Mouse (Mus musculus): ENCODE measurements at regions not wholly inside any gene's neighbourhood (a gene's known extent, or its start where the extent isn't known, plus 50 kb on each side); places are given as distances from the start of the nearest gene placed in this dataset.

DNA sequence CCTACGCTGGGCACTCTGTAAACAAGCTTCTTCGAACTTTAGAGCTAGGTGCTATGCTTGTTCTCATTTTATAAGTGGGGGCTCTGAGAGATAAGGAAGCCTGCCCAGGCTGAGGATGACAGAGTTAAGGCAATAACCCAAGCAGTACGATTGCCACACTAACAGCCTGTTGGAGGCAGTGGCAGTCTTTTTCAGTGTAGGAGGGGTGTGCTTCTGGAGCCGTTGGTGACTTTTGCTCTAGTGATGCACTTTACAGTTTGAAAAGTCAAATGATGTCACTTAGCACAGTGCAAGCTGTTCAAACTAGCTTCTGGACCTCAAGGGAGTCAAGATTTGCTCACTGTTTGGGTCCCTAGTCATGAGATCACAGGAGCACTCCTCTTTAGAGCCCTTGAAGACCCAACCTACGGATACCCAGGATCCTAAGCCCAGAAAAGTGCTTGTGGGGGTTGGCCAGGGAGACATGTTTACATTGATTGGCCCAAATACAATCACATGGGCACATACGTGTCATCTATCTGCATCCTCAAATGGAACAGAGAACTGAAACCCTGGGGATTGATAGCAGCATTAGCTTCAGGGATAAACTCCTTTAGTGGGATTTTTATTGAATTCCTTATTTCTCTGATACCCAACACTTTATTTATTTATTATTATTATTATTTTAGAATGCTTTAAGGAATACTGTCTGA lies 117.7 kb upstream of the Tbl1xr1 start:
- H3K4me1 ChIP-seq (replicated peaks; ENCODE audit: low read depth, low read length): peaks cover 53% of the 10 kb centered on the region
- H3K4me3 ChIP-seq (replicated peaks; ENCODE audit: low read length): no peak overlapping the region
- no peaks in the 10 kb centered on the region for H3K36me3 ChIP-seq (ENCODE audit: insufficient read depth, low read length)
- H3K27me3 ChIP-seq (ENCODE audit: insufficient read depth, low read length): no peaks in the 10 kb centered on the region
- H3K9me3 ChIP-seq (ENCODE audit: low read length): no peaks in the 10 kb centered on the region
- TF ChIP-seq NANOG (IDR thresholded peaks at IDR 0.05; ENCODE audit: borderline replicate concordance, low read length) (no peak), POU5F1 (IDR thresholded peaks at IDR 0.05; ENCODE audit: borderline replicate concordance, low read length) (no peak)

DNA sequence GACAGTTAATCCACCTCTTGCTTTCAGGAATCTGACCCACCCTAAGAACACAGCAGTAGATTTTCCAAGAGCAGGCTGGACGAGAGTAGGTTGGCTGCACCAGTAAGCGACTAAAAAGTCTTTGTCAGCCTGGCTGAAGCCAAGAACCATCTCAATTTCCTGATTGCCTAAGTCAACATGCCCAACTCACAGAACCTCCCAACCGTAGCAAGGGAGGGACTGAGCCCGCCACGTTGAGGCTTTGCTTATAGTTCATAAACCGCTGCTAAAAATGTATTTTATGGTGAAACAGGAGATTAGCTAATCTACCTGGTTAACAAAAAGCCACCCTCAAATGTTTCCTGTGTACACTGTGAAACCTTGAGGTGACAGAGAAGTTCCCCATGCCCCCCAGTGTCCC lies 115.4 kb upstream of the Tbl1xr1 start:
- Histone ChIP-seq H3K9me3 (ENCODE audit: low read length) (no peaks in the 10 kb centered on the region), H3K4me1 (replicated peaks; ENCODE audit: low read depth, low read length) (peaks cover 62% of the 10 kb centered on the region), H3K36me3 (ENCODE audit: insufficient read depth, low read length) (no peaks in the 10 kb centered on the region), H3K27me3 (ENCODE audit: insufficient read depth, low read length) (no peaks in the 10 kb centered on the region), H3K4me3 (replicated peaks; ENCODE audit: low read length) (no peak overlapping the region)
- TF ChIP-seq POU5F1 (IDR thresholded peaks at IDR 0.05; ENCODE audit: borderline replicate concordance, low read length) (no peak), CTCF (conservative IDR thresholded peaks at IDR 0.05; ENCODE audit: low read length) (no peak), NANOG (IDR thresholded peaks at IDR 0.05; ENCODE audit: borderline replicate concordance, low read length) (no peak)

DNA sequence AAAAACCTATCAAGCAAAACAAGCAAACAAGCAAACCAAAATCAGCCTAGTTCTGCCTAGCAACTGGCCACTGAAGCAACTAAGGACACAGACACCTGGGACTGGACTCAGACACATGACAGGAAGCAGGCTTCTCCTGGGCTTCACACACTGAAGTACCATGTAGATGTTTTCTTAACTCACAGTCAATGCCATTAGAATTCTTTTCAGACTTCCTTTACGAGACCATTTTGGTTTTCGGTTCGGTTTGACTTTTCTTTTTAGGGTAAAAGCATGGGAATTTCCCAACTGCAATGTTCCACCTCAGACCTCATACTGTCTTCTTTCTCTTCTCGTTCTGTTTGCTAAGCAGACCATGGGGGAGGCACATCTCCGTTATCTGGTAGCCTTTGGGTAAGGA lies 114.7 kb upstream of the Tbl1xr1 start:
- no peaks in the 10 kb centered on the region for H3K27me3 ChIP-seq (ENCODE audit: insufficient read depth, low read length)
- TF ChIP-seq CTCF (conservative IDR thresholded peaks at IDR 0.05; ENCODE audit: low read length) (no peak), NANOG (IDR thresholded peaks at IDR 0.05; ENCODE audit: borderline replicate concordance, low read length) (no peak), POU5F1 (IDR thresholded peaks at IDR 0.05; ENCODE audit: borderline replicate concordance, low read length) (no peak)
- no peaks in the 10 kb centered on the region for H3K36me3 ChIP-seq (ENCODE audit: insufficient read depth, low read length)
- no peak overlapping the region for H3K4me3 ChIP-seq (replicated peaks; ENCODE audit: low read length)
- no peaks in the 10 kb centered on the region for H3K9me3 ChIP-seq (ENCODE audit: low read length)
- peaks cover 62% of the 10 kb centered on the region for H3K4me1 ChIP-seq (replicated peaks; ENCODE audit: low read depth, low read length)

DNA sequence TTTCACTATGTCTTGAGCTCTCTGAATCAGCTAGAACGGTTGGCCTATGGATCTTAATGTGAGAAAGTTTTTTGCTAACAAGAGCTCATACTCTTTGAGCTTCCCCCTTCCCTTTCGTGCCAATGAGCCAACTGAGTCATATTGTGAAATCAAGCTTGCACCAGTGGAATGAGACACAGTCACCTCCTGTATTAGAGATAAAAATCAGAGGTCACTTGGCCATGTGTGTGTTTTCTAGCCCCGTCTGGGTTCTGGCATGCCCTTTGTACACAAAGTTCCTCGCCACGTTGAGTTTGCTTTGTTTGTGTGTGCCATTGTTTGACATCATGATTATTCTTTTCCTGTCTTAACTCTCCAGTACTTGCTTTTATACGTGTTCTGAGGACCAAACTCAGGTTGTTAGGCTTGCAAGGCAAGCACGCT lies 114.1 kb upstream of the Tbl1xr1 start:
- Histone ChIP-seq H3K36me3 (ENCODE audit: insufficient read depth, low read length) (no peaks in the 10 kb centered on the region), H3K4me3 (replicated peaks; ENCODE audit: low read length) (no peak overlapping the region), H3K4me1 (replicated peaks; ENCODE audit: low read depth, low read length) (peaks cover 56% of the 10 kb centered on the region), H3K9me3 (ENCODE audit: low read length) (no peaks in the 10 kb centered on the region), H3K27me3 (ENCODE audit: insufficient read depth, low read length) (no peaks in the 10 kb centered on the region)
- TF ChIP-seq POU5F1 (IDR thresholded peaks at IDR 0.05; ENCODE audit: borderline replicate concordance, low read length) (no peak), CTCF (conservative IDR thresholded peaks at IDR 0.05; ENCODE audit: low read length) (no peak), NANOG (IDR thresholded peaks at IDR 0.05; ENCODE audit: borderline replicate concordance, low read length) (no peak)

DNA sequence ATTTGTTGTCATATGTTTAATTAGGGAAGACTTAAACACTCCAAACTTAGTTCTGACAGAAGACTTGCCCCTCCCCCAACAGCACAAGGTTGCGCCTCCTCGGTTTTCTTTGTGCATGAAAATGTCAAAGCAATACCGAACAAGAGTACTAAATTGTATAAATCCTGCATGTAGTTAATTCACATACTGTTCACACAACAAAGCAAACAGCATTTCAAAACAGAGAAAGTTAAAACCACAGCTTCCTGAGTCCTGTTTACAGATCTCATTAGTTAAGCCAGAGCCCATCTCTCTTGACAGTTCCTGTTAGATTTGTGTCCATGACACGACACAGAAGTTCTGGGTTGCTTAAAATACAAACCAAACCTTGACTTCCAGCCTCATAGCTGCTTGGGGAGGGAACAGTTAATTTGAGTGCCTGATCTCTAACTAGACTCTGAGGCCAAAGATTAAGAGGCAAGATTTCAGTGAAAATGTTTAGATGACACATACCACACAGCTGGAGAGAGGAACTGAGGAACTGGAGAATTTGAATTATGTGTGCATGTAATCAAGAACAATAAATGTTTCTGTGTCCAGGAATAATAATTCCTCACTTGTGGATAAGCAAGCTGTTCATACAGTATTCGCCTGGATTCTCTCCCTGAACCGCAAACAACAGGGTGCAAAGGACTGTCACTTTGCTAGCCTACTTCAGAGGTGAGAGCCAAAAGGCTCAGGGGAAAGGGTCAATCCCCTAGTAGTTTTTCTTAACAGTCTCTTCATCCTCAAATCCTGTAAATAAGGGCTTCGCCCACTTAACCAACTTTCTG lies 113.3 kb upstream of the Tbl1xr1 start:
- Histone ChIP-seq H3K4me3 (replicated peaks; ENCODE audit: low read length) (no peak overlapping the region), H3K9me3 (ENCODE audit: low read length) (no peaks in the 10 kb centered on the region), H3K36me3 (ENCODE audit: insufficient read depth, low read length) (no peaks in the 10 kb centered on the region), H3K27me3 (ENCODE audit: insufficient read depth, low read length) (no peaks in the 10 kb centered on the region), H3K4me1 (replicated peaks; ENCODE audit: low read depth, low read length) (peaks cover 55% of the 10 kb centered on the region)
- TF ChIP-seq POU5F1 (IDR thresholded peaks at IDR 0.05; ENCODE audit: borderline replicate concordance, low read length) (no peak), CTCF (conservative IDR thresholded peaks at IDR 0.05; ENCODE audit: low read length) (no peak), NANOG (IDR thresholded peaks at IDR 0.05; ENCODE audit: borderline replicate concordance, low read length) (no peak)

DNA sequence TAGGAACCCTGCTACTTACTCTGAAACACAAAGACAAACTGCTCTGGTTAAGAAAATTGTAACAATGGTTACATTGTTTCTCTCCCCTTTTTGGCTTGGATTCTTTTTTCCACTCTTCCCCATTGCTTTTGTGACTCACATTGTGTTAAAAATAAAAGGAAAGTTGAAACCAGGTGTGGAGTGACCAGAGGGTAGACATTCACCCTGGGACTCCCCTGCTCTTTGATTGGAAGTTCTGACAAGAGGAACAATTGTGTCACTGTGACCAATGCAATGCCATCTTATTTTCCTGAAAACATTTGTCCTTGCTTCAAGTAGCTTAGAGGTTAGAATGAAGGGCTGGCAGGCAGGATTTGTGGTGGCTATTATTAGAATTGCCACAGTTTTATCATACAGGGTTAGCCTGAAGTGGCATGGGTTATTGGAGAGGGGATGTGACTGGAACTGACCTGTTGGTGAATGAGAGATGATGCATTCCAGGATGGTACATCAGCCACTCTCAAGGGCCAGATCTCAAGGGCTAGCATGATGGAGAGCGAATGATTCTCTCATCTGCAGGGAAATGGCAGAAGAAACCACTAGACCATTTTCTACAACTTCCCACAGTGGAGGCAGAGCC lies 112.6 kb upstream of the Tbl1xr1 start:
- no peaks in the 10 kb centered on the region for H3K27me3 ChIP-seq (ENCODE audit: insufficient read depth, low read length)
- no peaks in the 10 kb centered on the region for H3K9me3 ChIP-seq (ENCODE audit: low read length)
- no peak overlapping the region for H3K4me3 ChIP-seq (replicated peaks; ENCODE audit: low read length)
- H3K36me3 ChIP-seq (ENCODE audit: insufficient read depth, low read length): no peaks in the 10 kb centered on the region
- peaks cover 55% of the 10 kb centered on the region for H3K4me1 ChIP-seq (replicated peaks; ENCODE audit: low read depth, low read length)
- no peak for TF ChIP-seq CTCF (conservative IDR thresholded peaks at IDR 0.05; ENCODE audit: low read length)
- TF ChIP-seq POU5F1 (IDR thresholded peaks at IDR 0.05; ENCODE audit: borderline replicate concordance, low read length): no peak
- TF ChIP-seq NANOG (IDR thresholded peaks at IDR 0.05; ENCODE audit: borderline replicate concordance, low read length): no peak

DNA sequence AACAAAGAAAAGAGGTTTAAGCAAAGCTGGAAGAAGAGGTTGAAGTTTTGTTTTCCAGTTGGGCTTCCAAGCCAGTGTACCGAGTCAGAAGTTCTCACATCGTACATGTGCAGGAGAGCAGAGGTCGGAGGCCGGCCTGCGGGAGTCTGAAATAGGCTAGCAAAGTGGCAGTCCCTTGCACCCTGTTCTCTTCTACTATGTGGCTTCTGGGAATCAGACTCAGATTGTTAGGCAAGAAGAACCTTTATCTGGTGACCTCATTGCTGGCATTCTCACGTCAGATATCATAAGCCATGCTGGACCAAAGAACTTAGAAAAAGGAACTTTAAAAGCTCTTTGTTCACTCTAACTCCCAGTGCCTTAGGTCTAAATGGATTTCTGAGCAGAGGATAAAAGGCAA lies 112.0 kb upstream of the Tbl1xr1 start:
- no peaks in the 10 kb centered on the region for H3K9me3 ChIP-seq (ENCODE audit: low read length)
- H3K4me1 ChIP-seq (replicated peaks; ENCODE audit: low read depth, low read length): peaks cover 55% of the 10 kb centered on the region
- TF ChIP-seq POU5F1 (IDR thresholded peaks at IDR 0.05; ENCODE audit: borderline replicate concordance, low read length) (no peak), NANOG (IDR thresholded peaks at IDR 0.05; ENCODE audit: borderline replicate concordance, low read length) (no peak)
- no peaks in the 10 kb centered on the region for H3K36me3 ChIP-seq (ENCODE audit: insufficient read depth, low read length)
- H3K4me3 ChIP-seq (replicated peaks; ENCODE audit: low read length): no peak overlapping the region
- H3K27me3 ChIP-seq (ENCODE audit: insufficient read depth, low read length): no peaks in the 10 kb centered on the region

DNA sequence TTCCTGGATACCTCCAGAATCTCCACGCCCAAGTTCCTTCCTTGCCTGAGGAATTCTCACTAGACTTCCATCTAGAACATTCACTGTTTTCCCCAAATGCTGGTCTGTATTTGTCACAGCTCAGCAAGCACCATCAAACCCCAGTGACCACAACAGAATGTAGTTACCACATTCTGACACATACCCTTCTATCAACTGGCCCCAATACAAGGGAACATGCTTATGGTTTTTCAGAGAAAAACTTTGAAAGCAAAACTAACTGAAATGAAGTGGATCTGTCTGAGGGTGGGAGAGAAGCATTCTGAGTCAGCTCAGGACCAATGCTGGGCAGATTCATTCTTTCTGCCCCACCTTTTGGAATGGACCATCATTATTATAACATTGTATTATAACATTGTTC lies 110.9 kb upstream of the Tbl1xr1 start:
- Histone ChIP-seq H3K4me3 (replicated peaks; ENCODE audit: low read length) (no peak overlapping the region), H3K27me3 (ENCODE audit: insufficient read depth, low read length) (no peaks in the 10 kb centered on the region), H3K4me1 (replicated peaks; ENCODE audit: low read depth, low read length) (peaks cover 61% of the 10 kb centered on the region), H3K9me3 (ENCODE audit: low read length) (no peaks in the 10 kb centered on the region), H3K36me3 (ENCODE audit: insufficient read depth, low read length) (no peaks in the 10 kb centered on the region)
- TF ChIP-seq POU5F1 (IDR thresholded peaks at IDR 0.05; ENCODE audit: borderline replicate concordance, low read length): no peak
- TF ChIP-seq CTCF (conservative IDR thresholded peaks at IDR 0.05; ENCODE audit: low read length): no peak
- no peak for TF ChIP-seq NANOG (IDR thresholded peaks at IDR 0.05; ENCODE audit: borderline replicate concordance, low read length)

All from E14TG2a.4 (cell line).